ENCODE assay signal across 12 mouse cellular contexts in the genomic region with DNA sequence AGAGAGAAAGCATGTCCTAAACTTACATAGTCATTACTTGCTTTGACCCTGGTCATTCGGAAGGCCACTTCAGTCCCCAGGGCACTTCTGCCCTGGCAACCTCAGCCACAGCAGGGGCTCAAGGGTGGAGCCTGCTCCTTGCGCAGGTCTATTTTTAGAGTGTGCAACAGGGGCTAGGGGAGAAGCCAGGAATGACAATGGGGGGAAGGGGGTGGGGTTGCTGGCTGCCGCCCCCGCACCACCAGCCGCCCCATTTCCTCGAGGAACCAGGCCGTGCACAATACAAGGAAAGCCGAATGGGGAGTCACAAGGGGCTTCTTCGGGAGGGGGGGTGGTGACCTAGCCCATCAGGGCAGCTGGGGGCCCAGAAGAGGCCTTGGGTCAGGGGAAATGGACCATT. TPM values are rescaled to one million over a fixed set of nuclear protein-coding genes. Genes with fewer than 3 reads are reported as not detected.
DNase-seq lines count a peak whose midpoint lies in the region; ATAC-seq and TF ChIP-seq lines count a peak whose summit lies in the region.
"Had no signal": no experiment of that assay in that cellular context is flagged by ENCODE, and none has a peak within 500 bp of the region (broad histone marks: within the 10 kb centered on the region; RNA-seq: fewer than 3 reads in every experiment).

No protein-coding gene starts in this region.

- TF ChIP-seq CTCF in lung, postnatal 0 days (IDR thresholded peaks at IDR 0.05) = no peak
- TF ChIP-seq CTCF in stomach, postnatal 0 days (IDR thresholded peaks at IDR 0.05; ENCODE audit: low read depth) = no peak

- H3K27ac ChIP-seq in lung, postnatal 0 days (ENCODE audit: low read length) = no peak overlapping the region
- no peak overlapping the region for H3K27ac ChIP-seq in stomach, postnatal 0 days (replicated peaks)
- H3K27ac ChIP-seq: forebrain, embryonic 13.5 days; hindbrain, embryonic 13.5 days; macrophage had no signal

- no peaks in the 10 kb centered on the region for H3K9me3 ChIP-seq in lung, postnatal 0 days (ENCODE audit: low read length)
- no peaks in the 10 kb centered on the region for H3K9me3 ChIP-seq in stomach, postnatal 0 days (ENCODE audit: control insufficient read depth, low read length)
- H3K9me3 ChIP-seq: forebrain, embryonic 13.5 days; hindbrain, embryonic 13.5 days had no signal

- no peak overlapping the region for H3K4me2 ChIP-seq in lung, postnatal 0 days (replicated peaks; ENCODE audit: low read depth, low read length)
- H3K4me2 ChIP-seq in stomach, postnatal 0 days (replicated peaks; ENCODE audit: low read depth) = no peak overlapping the region
- H3K4me2 ChIP-seq: forebrain, embryonic 13.5 days; hindbrain, embryonic 13.5 days had no signal

- peak; percentile 10 for DNase-seq in embryo, embryonic 11 days
- no peak for DNase-seq in embryo, embryonic 10 days (ENCODE audit: low spot score)
- DNase-seq in lung, postnatal 0 days (ENCODE audit: low spot score) = peak; percentile 21
- DNase-seq in lung, adult 18-20 months = no peak
- peak; percentile 55 for DNase-seq in heart, postnatal 25 days (ENCODE audit: low spot score)
- no peak for DNase-seq in stomach, postnatal 0 days (ENCODE audit: low spot score)
- no peak for DNase-seq in frontal cortex, postnatal 14 days (ENCODE audit: low spot score in 2 of 2)
- DNase-seq in cerebellum, postnatal 4 days (ENCODE audit: low spot score in 2 of 2) = no peak
- DNase-seq: cerebellum, postnatal 36 days had no signal

- no peak overlapping the region for H3K4me3 ChIP-seq in lung, postnatal 0 days (ENCODE audit: low read depth, low read length)
- no peak overlapping the region for H3K4me3 ChIP-seq in stomach, postnatal 0 days (ENCODE audit: low read depth, low read length)
- H3K4me3 ChIP-seq: forebrain, embryonic 13.5 days; hindbrain, embryonic 13.5 days had no signal

- 67% methylated on average over 9 of the region's 9 CpGs for WGBS in lung, postnatal 0 days
- 70% methylated on average over 9 of the region's 9 CpGs for WGBS in stomach, postnatal 0 days

- H3K36me3 ChIP-seq in lung, postnatal 0 days (ENCODE audit: insufficient read depth, low read length) = no peaks in the 10 kb centered on the region
- H3K36me3 ChIP-seq in stomach, postnatal 0 days (ENCODE audit: control insufficient read depth, insufficient read depth, low read length) = no peaks in the 10 kb centered on the region
- H3K36me3 ChIP-seq: hindbrain, embryonic 13.5 days had no signal

- no peaks in the 10 kb centered on the region for H3K4me1 ChIP-seq in lung, postnatal 0 days (ENCODE audit: insufficient read depth, low read depth, low read length)
- H3K4me1 ChIP-seq in stomach, postnatal 0 days (replicated peaks; ENCODE audit: control insufficient read depth, insufficient read depth) = no peaks in the 10 kb centered on the region
- H3K4me1 ChIP-seq: forebrain, embryonic 13.5 days had no signal

- no peak overlapping the region for H3K9ac ChIP-seq in lung, postnatal 0 days (replicated peaks; ENCODE audit: low read depth)
- no peak overlapping the region for H3K9ac ChIP-seq in stomach, postnatal 0 days (ENCODE audit: low read length)
- H3K9ac ChIP-seq: forebrain, embryonic 13.5 days; hindbrain, embryonic 13.5 days had no signal

- no peaks in the 10 kb centered on the region for H3K27me3 ChIP-seq in lung, postnatal 0 days (replicated peaks; ENCODE audit: insufficient read depth, low read length)
- H3K27me3 ChIP-seq in stomach, postnatal 0 days (ENCODE audit: control insufficient read depth, insufficient read depth, low read length) = no peaks in the 10 kb centered on the region
- H3K27me3 ChIP-seq: forebrain, embryonic 13.5 days; hindbrain, embryonic 13.5 days had no signal

- peak; percentile 86 for ATAC-seq in lung, postnatal 0 days
- peak; percentile 21; the same call in 1 of the 2 replicates for ATAC-seq in stomach, postnatal 0 days (ENCODE audit: low FRiP score, low TSS enrichment)
- ATAC-seq: forebrain, embryonic 13.5 days had no signal

- TF ChIP-seq EP300 in lung, postnatal 0 days (IDR thresholded peaks at IDR 0.05) = no peak
- TF ChIP-seq EP300 in stomach, postnatal 0 days (optimal IDR thresholded peaks at IDR 0.05) = no peak

- intact Hi-C loops in heart, postnatal 25 days (cut with DNase I) = no loop called here

RNA-seq across cellular contexts. Expression of gene Csnk2a1, which starts 37.0 kb away (rescaled TPM):
- polyA plus RNA-seq in lung, postnatal 0 days (2015; fragmentation: Nextera tagmentation; extraction: Ambion mirVana) = 62.4 and 70.4 TPM in 2 replicates
- total RNA-seq in heart, postnatal 25 days (2021) = 100 to 1,000 TPM in 1 of 2 experiments, 10 to 100 TPM in 1; 95.2 to 104 TPM
- 54.1 and 60.7 TPM in 2 replicates for polyA plus RNA-seq in stomach, postnatal 0 days (2015; fragmentation: Nextera tagmentation; extraction: Ambion mirVana)

RNA-seq across cellular contexts. Expression of gene Tcf15, which starts 46.3 kb away (rescaled TPM):
- 2.0 and 3.6 TPM in 2 replicates for polyA plus RNA-seq in lung, postnatal 0 days (2015; fragmentation: Nextera tagmentation; extraction: Ambion mirVana)
- total RNA-seq in heart, postnatal 25 days (2021) = 10 to 100 TPM; 24.3 to 34.0 TPM
- polyA plus RNA-seq in stomach, postnatal 0 days (2015; fragmentation: Nextera tagmentation; extraction: Ambion mirVana) = 2.5 and 3.1 TPM in 2 replicates
- polyA plus RNA-seq: macrophage had no signal

Comparison
In these comparisons a context has a peak if more than half of its experiments do, and no peak if none do; other contexts are left out.
1. DNase-seq: peak in embryo, embryonic 11 days (single experiment), lung, postnatal 0 days (single experiment) and heart, postnatal 25 days (single experiment); none in embryo, embryonic 10 days (single experiment), lung, adult 18-20 months (0 of 2), stomach, postnatal 0 days (single experiment), frontal cortex, postnatal 14 days (0 of 2) and cerebellum, postnatal 4 days (0 of 2).